In the genomic region with DNA sequence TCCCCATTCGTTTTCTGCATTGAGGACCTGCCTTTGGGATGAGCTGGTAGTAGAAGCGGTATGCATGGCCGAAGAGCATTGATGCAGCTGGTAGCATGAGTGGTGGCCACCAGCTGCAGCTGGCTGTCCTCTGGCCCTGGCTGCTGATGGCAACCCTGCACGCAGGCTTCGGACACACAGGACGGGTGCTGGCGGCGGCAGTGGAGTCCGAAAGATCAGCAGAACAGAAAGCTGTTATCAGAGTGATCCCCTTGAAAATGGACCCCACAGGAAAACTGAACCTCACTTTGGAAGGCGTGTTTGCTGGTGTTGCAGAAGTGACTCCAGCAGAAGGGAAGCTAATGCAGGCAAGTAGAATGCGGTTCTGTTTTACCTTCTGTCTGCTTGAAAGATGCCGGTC, we compare ENCODE assay signal across 8 mouse cellular contexts. TPM values are rescaled to one million over a fixed set of nuclear protein-coding genes. Genes with fewer than 3 reads are reported as not detected.
DNase-seq lines count a peak whose midpoint lies in the region; ATAC-seq and TF ChIP-seq lines count a peak whose summit lies in the region.
"Had no signal": no experiment of that assay in that cellular context is flagged by ENCODE, and none has a peak within 500 bp of the region (broad histone marks: within the 10 kb centered on the region; RNA-seq: fewer than 3 reads in every experiment).

No protein-coding gene starts in this region.

- H3K4me2 ChIP-seq in hindbrain, embryonic 14.5 days (replicated peaks): no peak overlapping the region
- peak overlapping the region; percentile 79 for H3K4me2 ChIP-seq in CH12.LX (ENCODE audit: insufficient read depth, low read depth, poor library complexity, severe bottlenecking)
- H3K4me2 ChIP-seq in limb, embryonic 15.5 days: no peak overlapping the region
- no peak overlapping the region for H3K4me2 ChIP-seq in neural tube, embryonic 15.5 days

- no peaks in the 10 kb centered on the region for H3K36me3 ChIP-seq in hindbrain, embryonic 10.5 days
- no peaks in the 10 kb centered on the region for H3K36me3 ChIP-seq in hindbrain, embryonic 14.5 days (replicated peaks; ENCODE audit: control insufficient read depth, insufficient read depth)
- peaks cover 0 to 10% of the 10 kb centered on the region in 2 experiments for H3K36me3 ChIP-seq in CH12.LX (replicated peaks in 1 of 2; ENCODE audit: control insufficient read depth in 1 of 2, insufficient read depth in 1 of 2, low read length in 1 of 2)
- no peaks in the 10 kb centered on the region for H3K36me3 ChIP-seq in limb, embryonic 15.5 days
- no peaks in the 10 kb centered on the region for H3K36me3 ChIP-seq in neural tube, embryonic 15.5 days

- H3K9me3 ChIP-seq in hindbrain, embryonic 10.5 days: no peaks in the 10 kb centered on the region
- no peaks in the 10 kb centered on the region for H3K9me3 ChIP-seq in hindbrain, embryonic 14.5 days (ENCODE audit: control insufficient read depth, low read length)
- H3K9me3 ChIP-seq in CH12.LX (replicated peaks; ENCODE audit: low read length): no peaks in the 10 kb centered on the region
- no peaks in the 10 kb centered on the region for H3K9me3 ChIP-seq in limb, embryonic 15.5 days
- H3K9me3 ChIP-seq in neural tube, embryonic 15.5 days (replicated peaks): no peaks in the 10 kb centered on the region

- dilution Hi-C loops in CH12.LX (cut with MboI; ENCODE audit: extremely low pct_ligation_motif_present, extremely low pct_unique_long_range_greater_than_20kb, low sequenced_read_pairs): no loop called here

- H3K27ac ChIP-seq in hindbrain, embryonic 10.5 days: no peak overlapping the region
- H3K27ac ChIP-seq in hindbrain, embryonic 14.5 days: no peak overlapping the region
- peak overlapping the region; percentile 84 for H3K27ac ChIP-seq in CH12.LX (ENCODE audit: insufficient read depth, low read depth)
- no peak overlapping the region for H3K27ac ChIP-seq in limb, embryonic 15.5 days
- no peak overlapping the region for H3K27ac ChIP-seq in neural tube, embryonic 15.5 days (replicated peaks)

- in situ Hi-C loops in CH12.LX (cut with MboI; ENCODE audit: low pct_ligation_motif_present, low pct_unique_long_range_greater_than_20kb, low sequenced_read_pairs): loop anchor here (5.0 kb wide), 1 partner anchor 88 kb away; no protein-coding TSS in a partner anchor

- ATAC-seq in hindbrain, embryonic 14.5 days (ENCODE audit: low FRiP score): no peak
- no peak for ATAC-seq in limb, embryonic 15.5 days (ENCODE audit: insufficient number of reproducible peaks, low FRiP score, low TSS enrichment, low read depth)
- ATAC-seq in neural tube, embryonic 15.5 days (ENCODE audit: low FRiP score): no peak

- peaks cover 22% of the 10 kb centered on the region for H3K27me3 ChIP-seq in hindbrain, embryonic 10.5 days (ENCODE audit: insufficient read depth, poor library complexity, severe bottlenecking)
- H3K27me3 ChIP-seq in hindbrain, embryonic 14.5 days (ENCODE audit: control insufficient read depth, insufficient read depth, low read length): peaks cover 24% of the 10 kb centered on the region
- no peaks in the 10 kb centered on the region for H3K27me3 ChIP-seq in CH12.LX (replicated peaks)
- peaks cover 12% of the 10 kb centered on the region; the same call in 1 of the 2 replicates for H3K27me3 ChIP-seq in limb, embryonic 15.5 days
- peaks cover 20% of the 10 kb centered on the region; the same call in 1 of the 2 replicates for H3K27me3 ChIP-seq in neural tube, embryonic 15.5 days (replicated peaks)

- no peak overlapping the region for H3K9ac ChIP-seq in hindbrain, embryonic 14.5 days
- peak overlapping the region; percentile 76 for H3K9ac ChIP-seq in CH12.LX (ENCODE audit: insufficient read depth, low read depth)
- no peak overlapping the region for H3K9ac ChIP-seq in limb, embryonic 15.5 days
- H3K9ac ChIP-seq in neural tube, embryonic 15.5 days (replicated peaks): no peak overlapping the region

- H3K4me3 ChIP-seq in hindbrain, embryonic 10.5 days: 0 out of 2 replicates have a peak overlapping the region, but pooled peaks have one; percentile 7
- H3K4me3 ChIP-seq in hindbrain, embryonic 14.5 days (replicated peaks; ENCODE audit: low read length): no peak overlapping the region
- peak overlapping the region; percentile 60 to 89 (median 80) for H3K4me3 ChIP-seq in CH12.LX (replicated peaks in 1 of 3; ENCODE audit: low read depth in 2 of 3, low read length in 2 of 3, poor library complexity in 1 of 3)
- H3K4me3 ChIP-seq in limb, embryonic 15.5 days: peak overlapping the region; percentile 44
- no peak overlapping the region for H3K4me3 ChIP-seq in neural tube, embryonic 15.5 days (replicated peaks)

- TF ChIP-seq POLR2A in CH12.LX (IDR thresholded peaks at IDR 0.05; ENCODE audit: low read depth, low read length): peak; percentile 40; the same call in 1 of the 2 replicates

- no peak for TF ChIP-seq EP300 in CH12.LX (IDR thresholded peaks at IDR 0.05; ENCODE audit: low read length)

- WGBS in hindbrain, embryonic 10.5 days: 81% methylated on average over 12 of the region's 12 CpGs
- WGBS in hindbrain, embryonic 14.5 days: 84% methylated on average over 12 of the region's 12 CpGs
- WGBS in limb, embryonic 15.5 days: 55% methylated on average over 12 of the region's 12 CpGs
- 84% methylated on average over 12 of the region's 12 CpGs for WGBS in neural tube, embryonic 15.5 days

- TF ChIP-seq RAD21 in CH12.LX (IDR thresholded peaks at IDR 0.05; ENCODE audit: low read depth, low read length): no peak

- peaks cover 6% of the 10 kb centered on the region; the same call in 1 of the 2 replicates for H3K4me1 ChIP-seq in hindbrain, embryonic 10.5 days (replicated peaks)
- H3K4me1 ChIP-seq in hindbrain, embryonic 14.5 days (replicated peaks; ENCODE audit: control insufficient read depth, insufficient read depth, low read length): no peaks in the 10 kb centered on the region
- peaks cover 4 to 26% of the 10 kb centered on the region in 2 experiments for H3K4me1 ChIP-seq in CH12.LX (ENCODE audit: control insufficient read depth in 1 of 2, insufficient read depth in 2 of 2)
- peaks cover 5% of the 10 kb centered on the region for H3K4me1 ChIP-seq in limb, embryonic 15.5 days
- peaks cover 12% of the 10 kb centered on the region for H3K4me1 ChIP-seq in neural tube, embryonic 15.5 days

- no peak for DNase-seq in hindbrain, embryonic 10.5 days (ENCODE audit: low spot score)
- no peak for DNase-seq in hindbrain, embryonic 14.5 days (ENCODE audit: low spot score)
- peak; percentile 59 for DNase-seq in CH12.LX (ENCODE audit: extremely low read depth)
- peak; percentile 16 for DNase-seq in adrenal gland, postnatal 25 days
- DNase-seq in urinary bladder, adult 2 months (ENCODE audit: low spot score): no peak
- DNase-seq: gastrocnemius, postnatal 14 days had no signal

- H3K79me2 ChIP-seq in CH12.LX (replicated peaks; ENCODE audit: control insufficient read depth, extremely low read depth, insufficient read depth, poor library complexity, severe bottlenecking): peaks cover 63% of the 10 kb centered on the region

- TF ChIP-seq CTCF in CH12.LX (conservative IDR thresholded peaks at IDR 0.05 in 1 of 2, IDR thresholded peaks at IDR 0.05 in 1 of 2; ENCODE audit: low read depth in 2 of 2, low read length in 2 of 2): no peak

TF ChIP-seq in CH12.LX, 34 proteins besides CTCF, POLR2A, EP300 and RAD21 (continues in another document):
- TF ChIP-seq JUN (IDR thresholded peaks at IDR 0.05; ENCODE audit: insufficient read depth, low read depth, low read length) (no peak), MAFK (IDR thresholded peaks at IDR 0.05; ENCODE audit: insufficient replicate concordance, low read length) (no peak), MYC (IDR thresholded peaks at IDR 0.05; ENCODE audit: low read depth, low read length) (peak; percentile 3; the same call in 1 of the 2 replicates), UBTF (IDR thresholded peaks at IDR 0.05; ENCODE audit: low read depth, low read length) (peak; percentile 95), CHD2 (IDR thresholded peaks at IDR 0.05; ENCODE audit: low read length) (no peak), MEF2A (IDR thresholded peaks at IDR 0.05; ENCODE audit: borderline replicate concordance, low read depth, low read length) (no peak), MXI1 (IDR thresholded peaks at IDR 0.05; ENCODE audit: low read depth, low read length) (no peak), TBP (conservative IDR thresholded peaks at IDR 0.05; ENCODE audit: low read depth, low read length) (peak; percentile 43; the same call in 1 of the 2 replicates), USF2 (conservative IDR thresholded peaks at IDR 0.05; ENCODE audit: low read depth, low read length) (no peak), E2F4 (IDR thresholded peaks at IDR 0.05; ENCODE audit: insufficient replicate concordance, low read depth, low read length) (no peak), ZMIZ1 (IDR thresholded peaks at IDR 0.05; ENCODE audit: low read depth, low read length) (no peak), HCFC1 (IDR thresholded peaks at IDR 0.05; ENCODE audit: low read depth, low read length) (no peak), MAX (IDR thresholded peaks at IDR 0.05; ENCODE audit: low read length) (no peak), GABPA (IDR thresholded peaks at IDR 0.05; ENCODE audit: insufficient replicate concordance, low read depth, low read length) (no peak)

RNA-seq across cellular contexts. Expression of gene Rnf43, which starts 2.0 kb away (rescaled TPM):
- 0.90 and 1.2 TPM in 2 replicates for polyA plus RNA-seq in hindbrain, embryonic 10.5 days (2016; fragmentation: Nextera tagmentation; extraction: Ambion mirVana)
- 0.83 and 0.84 TPM in 2 replicates for polyA plus RNA-seq in hindbrain, embryonic 14.5 days (2014; fragmentation: Nextera tagmentation; extraction: Ambion mirVana)
- 23.8 and 27.7 TPM in 2 replicates for total RNA-seq in CH12.LX (2012; rRNA removed)
- 10.7 and 12.2 TPM in 2 replicates for total RNA-seq in CH12.LX (2014; rRNA removed)
- 26.3 and 27.8 TPM in 2 replicates for polyA plus RNA-seq in CH12.LX (2012; ENCODE audit: insufficient read length, low read depth)
- total RNA-seq in adrenal gland, postnatal 25 days (2021): 5.5 and 6.1 TPM in 2 replicates
- polyA plus RNA-seq in limb, embryonic 15.5 days (2015; fragmentation: Nextera tagmentation; extraction: Ambion mirVana): 7.8 and 9.3 TPM in 2 replicates
- polyA plus RNA-seq in neural tube, embryonic 15.5 days (2015; fragmentation: Nextera tagmentation; extraction: Ambion mirVana): 0.54 and 2.6 TPM in 2 replicates
- 3.1 and 3.5 TPM in 2 replicates for polyA plus RNA-seq in urinary bladder, adult 2 months (2012; rRNA removed)

RNA-seq across cellular contexts. Expression of gene Hsf5, which starts 47.6 kb away (rescaled TPM):
- 0.39 and 0.46 TPM in 2 replicates for polyA plus RNA-seq in hindbrain, embryonic 10.5 days (2016; fragmentation: Nextera tagmentation; extraction: Ambion mirVana)
- polyA plus RNA-seq in hindbrain, embryonic 14.5 days (2014; fragmentation: Nextera tagmentation; extraction: Ambion mirVana): 0.31 and 0.33 TPM in 2 replicates
- total RNA-seq in CH12.LX (2012; rRNA removed) (0.04 TPM in 1 of 2 replicates, not detected in the other), CH12.LX (2014; rRNA removed) (not detected in 2 replicates)
- polyA plus RNA-seq in CH12.LX (2012; ENCODE audit: insufficient read length, low read depth): not detected in 2 replicates
- 0.09 and 0.24 TPM in 2 replicates for total RNA-seq in adrenal gland, postnatal 25 days (2021)
- 0.14 and 0.22 TPM in 2 replicates for polyA plus RNA-seq in limb, embryonic 15.5 days (2015; fragmentation: Nextera tagmentation; extraction: Ambion mirVana)
- 0.38 and 0.49 TPM in 2 replicates for polyA plus RNA-seq in neural tube, embryonic 15.5 days (2015; fragmentation: Nextera tagmentation; extraction: Ambion mirVana)
- 0.10 TPM in 2 replicates for polyA plus RNA-seq in urinary bladder, adult 2 months (2012; rRNA removed)
- total RNA-seq: gastrocnemius, postnatal 14 days had no signal

Comparison
In these comparisons a context has a peak if more than half of its experiments do, and no peak if none do; other contexts are left out.
1. H3K4me3 ChIP-seq: peak in hindbrain, embryonic 10.5 days (single experiment), CH12.LX (3 of 3) and limb, embryonic 15.5 days (single experiment); none in hindbrain, embryonic 14.5 days (single experiment) and neural tube, embryonic 15.5 days (single experiment).
2. DNase-seq: peak in CH12.LX (single experiment) and adrenal gland, postnatal 25 days (single experiment); none in hindbrain, embryonic 10.5 days (single experiment), hindbrain, embryonic 14.5 days (single experiment) and urinary bladder, adult 2 months (single experiment).